Mouse (Mus musculus): ENCODE data around the gene D130052B06Rik.

- TF ChIP-seq CTCF (IDR thresholded peaks at IDR 0.05; ENCODE audit: extremely low read depth, insufficient read depth, low read length) (no peak), POLR2A (IDR thresholded peaks at IDR 0.05; ENCODE audit: extremely low read depth, insufficient read depth, low read length) (no peak)
These were observed 61.2 kb downstream of the D130052B06Rik start for GRCm38 (mm10) chr11:33660016-33660913.

All from cortical plate, adult 2 months (tissue).